Mouse (Mus musculus) myocyte (in vitro differentiated cells): Measurements from ENCODE around the gene 4930430F08Rik. TPM values are rescaled to one million over a fixed set of nuclear protein-coding genes. Genes with fewer than 3 reads are reported as not detected.

Source experiments
- H3K27me3 ChIP-seq: one replicate; pipeline ENCODE4 v1.6.1; 2011; ENCODE audit not compliant: control insufficient read depth, insufficient read depth, insufficient read length
- H3K36me3 ChIP-seq: one replicate; pipeline ENCODE4 v1.6.1; 2011; ENCODE audit not compliant: control insufficient read depth, insufficient read depth
- H3K4me2 ChIP-seq: one replicate; pipeline ENCODE4 v1.6.1; 2011; ENCODE audit warnings: low read depth, control low read depth
- H3K4me3 ChIP-seq: one replicate; pipeline ENCODE4 v1.5.1; 2011; ENCODE audit warnings: mild to moderate bottlenecking, control low read depth, moderate library complexity
- H3K79me2 ChIP-seq: one replicate; pipeline ENCODE4 v1.6.1; 2011; ENCODE audit not compliant: control insufficient read depth, insufficient read depth
- H3ac ChIP-seq: one replicate; pipeline ENCODE4 v1.6.1; 2011; ENCODE audit not compliant: control insufficient read depth, insufficient read length
- CEBPB ChIP-seq: IDR thresholded peaks from 2 replicates; pipeline ENCODE4 v1.6.1; 2011; ENCODE audit warnings: mild to moderate bottlenecking, moderate library complexity; ENCODE audit not compliant: poor library complexity, insufficient read depth, severe bottlenecking
- E2F4 ChIP-seq: IDR thresholded peaks from one replicate; pipeline ENCODE4 v1.6.1; 2011; ENCODE audit warnings: mild to moderate bottlenecking, control low read depth, moderate library complexity; ENCODE audit not compliant: insufficient read depth
- MAX ChIP-seq: IDR thresholded peaks from one replicate; pipeline ENCODE4 v1.6.1; 2011; ENCODE audit warnings: low read depth, mild to moderate bottlenecking, control low read depth
- MYOD1 ChIP-seq, 3 experiments: IDR thresholded peaks; one replicate each; pipeline ENCODE4 v1.6.1; 2011; ENCODE audit warnings: control low read depth in 2 of 3, low read depth in 2 of 3, mild to moderate bottlenecking in 2 of 3, moderate library complexity in 1 of 3; ENCODE audit not compliant: insufficient read length in 2 of 3, control insufficient read depth in 1 of 3
- MYOG ChIP-seq, 3 experiments: IDR thresholded peaks; one replicate each; pipeline ENCODE4 v1.6.1; 2011; ENCODE audit warnings: control low read depth in 2 of 3, low read depth in 2 of 3, mild to moderate bottlenecking in 2 of 3; ENCODE audit not compliant: insufficient read length in 2 of 3, control insufficient read depth in 1 of 3, insufficient read depth in 1 of 3
- POLR2A ChIP-seq: IDR thresholded peaks from one replicate; pipeline ENCODE4 v1.6.1; 2011; ENCODE audit warnings: low read depth, mild to moderate bottlenecking, control low read depth, moderate library complexity; ENCODE audit not compliant: insufficient read length
- POLR2AphosphoS2 ChIP-seq: IDR thresholded peaks from one replicate; pipeline ENCODE4 v1.6.1; 2011; ENCODE audit warnings: low read depth, control low read depth; ENCODE audit not compliant: insufficient read length
- REST ChIP-seq: IDR thresholded peaks from one replicate; pipeline ENCODE4 v1.6.1; 2011; ENCODE audit warnings: mild to moderate bottlenecking, control low read depth, moderate library complexity; ENCODE audit not compliant: insufficient read depth, insufficient read length
- SRF ChIP-seq: IDR thresholded peaks from one replicate; pipeline ENCODE4 v1.6.1; 2011; ENCODE audit warnings: low read depth; ENCODE audit not compliant: control insufficient read depth, insufficient read length
- TCF12 ChIP-seq: IDR thresholded peaks from one replicate; pipeline ENCODE4 v1.6.1; 2011; ENCODE audit warnings: mild to moderate bottlenecking, control low read depth; ENCODE audit not compliant: poor library complexity, insufficient read depth, severe bottlenecking
- TCF3 ChIP-seq: IDR thresholded peaks from one replicate; pipeline ENCODE4 v1.6.1; 2011; ENCODE audit warnings: low read depth, control low read depth; ENCODE audit not compliant: insufficient read length
- USF1 ChIP-seq: IDR thresholded peaks from one replicate; pipeline ENCODE4 v1.6.1; 2011; ENCODE audit warnings: low read depth, mild to moderate bottlenecking, control low read depth, moderate library complexity
- polyA plus RNA-seq: library from polyadenylated mRNA; unstranded; fragments of >200 nt; fragmentation: generic; extraction: Trizol; gene quantifications from one replicate; pipeline ENCODE4 v1.2.1, GENCODE M21; 2012; ENCODE audit warnings: missing spikeins

Gene 4930430F08Rik
- polyA plus RNA-seq, 1 experiment, result 9.5 TPM

DNA sequence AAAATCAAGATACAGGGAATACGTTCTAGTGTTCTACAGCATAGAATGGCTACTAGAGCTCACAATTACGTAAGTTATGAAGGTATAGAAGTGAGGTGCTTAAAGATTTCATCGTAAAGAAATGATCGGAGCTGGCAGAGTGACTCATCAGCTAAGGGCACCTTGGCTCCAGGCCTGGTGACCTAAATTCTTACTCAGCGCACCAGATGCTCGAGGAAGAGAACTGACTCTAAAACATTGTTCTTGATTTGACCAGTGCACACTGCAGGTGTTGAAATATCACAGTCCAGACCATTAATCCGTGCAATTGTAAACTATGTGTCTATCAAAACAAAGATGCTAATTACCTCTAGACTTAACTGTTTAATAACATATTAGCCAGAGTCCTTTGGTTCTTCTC lies 29.3 kb upstream of the 4930430F08Rik start:
- Histone ChIP-seq H3K4me2 (no peak overlapping the region), H3ac (no peak overlapping the region), H3K36me3 (no peaks in the 10 kb centered on the region), H3K79me2 (no peaks in the 10 kb centered on the region), H3K4me3 (no peak overlapping the region), H3K27me3 (no peaks in the 10 kb centered on the region)
- TF ChIP-seq SRF, result no peak
- TF ChIP-seq MYOG (IDR thresholded peaks at IDR 0.05; ENCODE audit: control insufficient read depth in 1 of 3, insufficient read depth in 1 of 3, insufficient read length in 2 of 3, low read depth in 2 of 3), result no peak
- no peak for TF ChIP-seq USF1
- no peak for TF ChIP-seq TCF12
- no peak for TF ChIP-seq E2F4
- no peak for TF ChIP-seq TCF3
- TF ChIP-seq MAX, result no peak
- no peak for TF ChIP-seq POLR2AphosphoS2
- TF ChIP-seq MYOD1 (IDR thresholded peaks at IDR 0.05; ENCODE audit: control insufficient read depth in 1 of 3, insufficient read length in 2 of 3, low read depth in 2 of 3), result no peak
- TF ChIP-seq REST, result no peak
- no peak for TF ChIP-seq CEBPB

DNA sequence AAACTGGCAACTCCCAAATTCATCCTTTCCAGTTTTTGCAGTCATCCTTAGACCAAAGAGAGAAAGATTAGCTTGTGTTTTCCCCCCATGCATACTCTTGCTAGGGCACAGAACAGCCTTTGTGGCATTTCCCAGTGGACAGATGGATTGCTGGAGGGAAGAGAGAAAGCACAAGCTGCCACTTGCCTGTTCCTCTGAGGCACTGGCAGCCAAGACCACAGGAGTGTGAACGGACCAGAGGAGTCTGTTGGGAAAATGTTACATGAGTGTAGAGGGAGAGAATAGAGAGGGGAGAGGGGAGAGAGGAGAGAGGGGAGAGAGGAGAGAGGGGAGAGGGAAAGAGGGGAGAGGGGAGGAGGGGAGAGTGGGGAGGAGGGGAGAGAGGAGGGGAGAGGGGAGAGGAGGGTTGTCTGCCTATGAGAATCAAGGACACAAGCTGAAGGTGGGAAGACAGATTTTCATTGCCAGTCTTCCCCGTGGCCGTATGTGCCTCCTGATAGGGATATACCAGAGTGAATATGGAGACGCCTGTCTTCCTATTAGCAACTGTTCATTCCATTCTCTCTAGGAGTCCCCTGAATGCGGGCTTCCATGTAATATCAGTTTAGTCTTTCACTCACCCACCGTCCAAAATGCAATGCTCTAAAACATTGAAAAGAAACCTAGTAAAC lies 27.1 kb upstream of the 4930430F08Rik start:
- H3ac ChIP-seq, result no peak overlapping the region
- TF ChIP-seq E2F4 (no peak), SRF (no peak), CEBPB (no peak), MYOG (IDR thresholded peaks at IDR 0.05; ENCODE audit: control insufficient read depth in 1 of 3, insufficient read depth in 1 of 3, insufficient read length in 2 of 3, low read depth in 2 of 3) (no peak), TCF3 (no peak)

DNA sequence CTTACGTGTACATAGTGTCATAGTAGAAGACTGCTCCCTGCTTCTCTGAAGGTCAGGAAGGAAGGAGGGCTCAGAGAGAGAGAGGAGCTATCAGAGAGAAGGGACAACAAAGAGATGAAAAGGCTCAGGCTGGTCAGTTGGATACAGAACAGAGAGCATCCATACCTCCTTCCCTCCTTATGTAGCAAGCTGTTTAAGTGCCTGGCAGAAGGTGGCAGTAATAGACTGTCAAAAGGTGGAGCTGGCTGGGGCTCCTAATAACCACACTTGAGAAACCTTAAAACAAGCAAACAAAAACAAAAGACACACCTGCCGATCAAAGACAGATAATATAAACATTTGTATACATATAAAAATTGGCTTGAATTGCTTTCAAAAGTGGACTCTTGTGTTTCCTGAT lies 14.0 kb upstream of the 4930430F08Rik start:
- Histone ChIP-seq H3K4me2 (no peak overlapping the region), H3K79me2 (no peaks in the 10 kb centered on the region), H3K4me3 (no peak overlapping the region), H3K27me3 (no peaks in the 10 kb centered on the region), H3K36me3 (no peaks in the 10 kb centered on the region), H3ac (no peak overlapping the region)
- no peak for TF ChIP-seq TCF3

More for the DNA sequence above, 27.1 kb upstream of the 4930430F08Rik start:
- H3K27me3 ChIP-seq, result no peaks in the 10 kb centered on the region
- H3K4me2 ChIP-seq, result no peak overlapping the region
- no peak overlapping the region for H3K4me3 ChIP-seq
- H3K79me2 ChIP-seq, result no peaks in the 10 kb centered on the region
- no peaks in the 10 kb centered on the region for H3K36me3 ChIP-seq

DNA sequence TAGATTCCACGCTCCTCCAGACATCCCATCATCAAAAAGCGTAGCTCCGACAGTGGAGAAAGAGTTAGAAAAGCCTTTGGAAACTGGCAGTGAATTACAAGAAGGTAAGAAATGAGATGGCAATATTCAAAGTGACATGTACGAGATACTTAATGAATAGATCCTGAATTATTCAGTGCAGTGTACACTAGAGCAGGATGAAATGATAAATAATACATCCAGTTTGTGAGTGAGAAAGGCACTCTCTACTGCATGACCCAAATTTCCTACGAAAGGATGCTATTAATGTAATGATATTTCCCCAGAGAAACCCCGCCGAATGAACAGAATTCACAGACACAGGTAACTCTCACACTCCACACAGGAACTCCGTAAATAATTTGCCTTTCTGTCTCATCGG lies 13.3 kb upstream of the 4930430F08Rik start:
- no peak overlapping the region for H3K4me2 ChIP-seq
- no peaks in the 10 kb centered on the region for H3K36me3 ChIP-seq
- no peaks in the 10 kb centered on the region for H3K27me3 ChIP-seq
- no peak overlapping the region for H3ac ChIP-seq
- no peak overlapping the region for H3K4me3 ChIP-seq
- H3K79me2 ChIP-seq, result no peaks in the 10 kb centered on the region
- TF ChIP-seq CEBPB (no peak), MAX (no peak), TCF12 (no peak), E2F4 (no peak), MYOD1 (IDR thresholded peaks at IDR 0.05; ENCODE audit: control insufficient read depth in 1 of 3, insufficient read length in 2 of 3, low read depth in 2 of 3) (no peak)

DNA sequence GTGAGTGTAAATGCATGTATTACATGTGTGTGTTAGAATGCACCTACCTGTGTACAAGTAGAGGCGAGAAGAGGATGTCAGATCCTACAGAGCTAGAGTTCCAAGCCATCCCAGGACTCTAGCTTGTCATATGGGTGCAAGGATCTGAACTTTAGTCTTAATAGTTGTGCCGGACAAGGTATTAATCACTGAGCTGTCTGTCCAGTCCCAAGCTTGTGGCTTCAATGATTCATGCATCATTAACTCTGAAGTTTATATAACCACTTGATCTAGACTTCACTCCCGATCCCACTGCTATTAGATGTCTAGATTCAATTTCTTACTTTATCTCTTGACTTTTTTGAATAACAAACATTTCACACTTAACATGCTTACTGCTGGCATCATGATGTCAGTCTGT lies 8.1 kb upstream of the 4930430F08Rik start:
- H3K4me2 ChIP-seq, result no peak overlapping the region
- TF ChIP-seq E2F4 (no peak), TCF12 (no peak), SRF (no peak), REST (no peak), CEBPB (no peak), USF1 (no peak)
- H3K36me3 ChIP-seq, result no peaks in the 10 kb centered on the region
- H3K4me3 ChIP-seq, result no peak overlapping the region
- no peak overlapping the region for H3ac ChIP-seq
- no peaks in the 10 kb centered on the region for H3K79me2 ChIP-seq
- H3K27me3 ChIP-seq, result no peaks in the 10 kb centered on the region

DNA sequence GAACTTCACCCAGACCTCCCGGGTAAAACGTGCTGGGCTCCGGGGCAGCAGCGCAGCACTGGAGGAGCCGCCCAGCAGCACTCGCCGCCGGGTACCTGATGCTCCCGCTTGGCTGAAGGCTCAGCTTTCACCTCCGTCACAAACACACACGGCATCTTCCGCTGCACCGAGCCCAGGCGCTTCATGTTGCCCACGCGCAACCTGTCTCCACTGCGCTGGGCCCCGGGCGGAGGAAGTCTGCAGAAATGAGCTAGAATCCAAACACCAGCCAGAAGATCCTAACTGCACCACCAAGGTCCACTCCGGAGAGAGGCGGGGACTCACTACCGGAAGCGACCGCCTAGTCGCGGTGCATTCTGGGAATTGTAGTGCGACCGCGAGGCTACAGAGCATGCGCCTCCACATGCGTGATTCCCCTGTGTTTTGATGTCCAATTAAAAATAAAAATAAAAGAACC lies 1.3 kb downstream of the 4930430F08Rik start:
- no peak overlapping the region for H3ac ChIP-seq
- H3K27me3 ChIP-seq, result no peaks in the 10 kb centered on the region
- TF ChIP-seq MYOD1 (IDR thresholded peaks at IDR 0.05; ENCODE audit: control insufficient read depth in 1 of 3, insufficient read length in 2 of 3, low read depth in 2 of 3), result no peak
- no peak for TF ChIP-seq E2F4
- no peak for TF ChIP-seq USF1
- TF ChIP-seq TCF3, result no peak
- TF ChIP-seq POLR2AphosphoS2, result peak; percentile 32
- no peak for TF ChIP-seq SRF
- TF ChIP-seq POLR2A, result peak; percentile 30
- no peak for TF ChIP-seq CEBPB
- no peak for TF ChIP-seq MAX
- no peak for TF ChIP-seq MYOG (IDR thresholded peaks at IDR 0.05; ENCODE audit: control insufficient read depth in 1 of 3, insufficient read depth in 1 of 3, insufficient read length in 2 of 3, low read depth in 2 of 3)
- TF ChIP-seq REST, result no peak
- no peak for TF ChIP-seq TCF12
- H3K4me3 ChIP-seq, result peak overlapping the region; percentile 43
- no peaks in the 10 kb centered on the region for H3K79me2 ChIP-seq
- no peaks in the 10 kb centered on the region for H3K36me3 ChIP-seq
- H3K4me2 ChIP-seq, result peak overlapping the region; percentile 95
